Mouse (Mus musculus) lung, postnatal 0 days (tissue): Measurements from ENCODE around the gene Cfb.

Experiments used
- CTCF ChIP-seq: IDR thresholded peaks from 2 replicates; pipeline ENCODE4 v1.5.1; 2016; ENCODE audit warnings: antibody characterized with exemption, mild to moderate bottlenecking
- EP300 ChIP-seq: IDR thresholded peaks from 2 replicates; pipeline ENCODE4 v1.6.1; 2016; ENCODE audit warnings: antibody characterized with exemption, mild to moderate bottlenecking, control low read depth

DNA sequence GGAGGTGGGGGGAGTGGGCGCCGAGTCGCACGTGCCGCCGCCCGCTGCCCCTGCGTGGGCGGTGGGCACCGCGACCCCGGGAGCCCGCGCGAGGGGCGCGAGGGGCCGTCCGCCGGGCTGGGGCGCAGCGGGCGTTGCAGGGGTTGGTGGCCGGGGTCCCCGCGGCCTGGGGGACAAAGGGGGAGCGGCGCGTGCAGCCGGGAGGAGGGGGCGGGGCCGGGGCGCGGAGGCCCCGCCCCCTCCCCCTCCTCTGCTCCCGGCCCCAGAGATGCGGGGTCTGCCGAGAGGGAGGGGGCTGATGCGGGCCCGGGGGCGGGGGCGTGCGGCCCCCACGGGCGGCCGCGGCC, 36.4 kb upstream of the Cfb start:
- TF ChIP-seq CTCF (no peak), EP300 (no peak)
